In genomic region chr7:19104486-19104885, GRCm38 (mm10) we compare ENCODE assay signal across 31 mouse cellular contexts. TPM values are rescaled to one million over a fixed set of nuclear protein-coding genes. Genes with fewer than 3 reads are reported as not detected.
"Had no signal": no experiment of that assay in that cellular context is flagged by ENCODE, and none has a peak within 500 bp of the region (broad histone marks: within the 10 kb centered on the region; RNA-seq: fewer than 3 reads in every experiment).

No protein-coding gene starts in this region.

- H3K36me3 ChIP-seq: embryonic facial prominence, embryonic 10.5 days; embryonic facial prominence, embryonic 12.5 days; embryonic facial prominence, embryonic 15.5 days; forebrain, embryonic 10.5 days; forebrain, embryonic 12.5 days; forebrain, embryonic 15.5 days had no signal

- H3K27ac ChIP-seq: embryonic facial prominence, embryonic 10.5 days; embryonic facial prominence, embryonic 12.5 days; embryonic facial prominence, embryonic 13.5 days; embryonic facial prominence, embryonic 15.5 days; forebrain, embryonic 10.5 days; forebrain, embryonic 12.5 days; forebrain, embryonic 13.5 days; forebrain, embryonic 15.5 days; gastrocnemius, adult 2 months; heart, adult 2 months; heart, embryonic 10.5 days had no signal

- H3K4me1 ChIP-seq: embryonic facial prominence, embryonic 10.5 days; embryonic facial prominence, embryonic 12.5 days; embryonic facial prominence, embryonic 13.5 days; forebrain, embryonic 10.5 days; forebrain, embryonic 12.5 days; forebrain, embryonic 13.5 days; forebrain, embryonic 15.5 days had no signal

- H3K9me3 ChIP-seq: embryonic facial prominence, embryonic 10.5 days; embryonic facial prominence, embryonic 15.5 days; forebrain, embryonic 10.5 days; forebrain, embryonic 12.5 days; forebrain, embryonic 13.5 days; forebrain, embryonic 15.5 days; heart, embryonic 10.5 days had no signal

- ATAC-seq: forebrain, embryonic 13.5 days; forebrain, embryonic 14.5 days; forebrain, embryonic 15.5 days; forebrain, embryonic 16.5 days; forebrain, postnatal 0 days had no signal

- H3K9ac ChIP-seq: embryonic facial prominence, embryonic 12.5 days; embryonic facial prominence, embryonic 15.5 days; forebrain, embryonic 12.5 days; forebrain, embryonic 13.5 days; forebrain, embryonic 15.5 days; forebrain, postnatal 0 days had no signal

- H3K4me3 ChIP-seq: embryonic facial prominence, embryonic 10.5 days; embryonic facial prominence, embryonic 12.5 days; embryonic facial prominence, embryonic 13.5 days; embryonic facial prominence, embryonic 15.5 days; erythroblast, embryonic 14.5 days; forebrain, embryonic 10.5 days; forebrain, embryonic 12.5 days; forebrain, embryonic 13.5 days; forebrain, embryonic 15.5 days; gastrocnemius, adult 2 months; heart, adult 2 months; heart, embryonic 10.5 days had no signal

- H3K4me2 ChIP-seq: embryonic facial prominence, embryonic 12.5 days; embryonic facial prominence, embryonic 13.5 days; embryonic facial prominence, embryonic 15.5 days; forebrain, embryonic 12.5 days; forebrain, embryonic 13.5 days; forebrain, embryonic 15.5 days had no signal

- H3K27me3 ChIP-seq: embryonic facial prominence, embryonic 12.5 days; embryonic facial prominence, embryonic 13.5 days; embryonic facial prominence, embryonic 15.5 days; forebrain, embryonic 12.5 days; forebrain, embryonic 13.5 days; forebrain, embryonic 15.5 days had no signal

- DNase-seq: cerebellum, adult 9-10 months; cerebellum, adult 9-11 months; cerebellum, postnatal 10 days; cerebellum, postnatal 14 days; cerebellum, postnatal 25 days; cerebellum, postnatal 36 days; embryo, embryonic 11 days; forebrain, postnatal 0 days; gastrocnemius, adult 2 months; gastrocnemius, postnatal 10 days; gastrocnemius, postnatal 14 days; gastrocnemius, postnatal 25 days; gastrocnemius, postnatal 36 days; heart, adult 11 months; heart, adult 18-20 months; heart, adult 2 months had no signal

RNA-seq across cellular contexts. Expression of gene Gm4969, which starts 13.7 kb away (rescaled TPM):
- total RNA-seq: gastrocnemius, adult 18-20 months; gastrocnemius, adult 2 months; gastrocnemius, adult 8-10 months; gastrocnemius, postnatal 14 days; gastrocnemius, postnatal 25 days; gastrocnemius, postnatal 36 days; heart, adult 18-20 months; heart, adult 2 months; heart, adult 8-10 months had no signal
- polyA plus RNA-seq: erythroblast, embryonic 14.5 days; heart, adult 2 months had no signal
